Mouse (Mus musculus) embryonic fibroblast, embryonic 13.5 days (primary cell): ENCODE measurements around the gene Tubgcp6.

Experiments used
- CTCF ChIP-seq: IDR thresholded peaks from 2 replicates; pipeline ENCODE4 v1.5.1; 2011; ENCODE audit warnings: mild to moderate bottlenecking, control low read depth, low read length, moderate library complexity, borderline replicate concordance; ENCODE audit not compliant: insufficient read depth
- POLR2A ChIP-seq: IDR thresholded peaks from 2 replicates; pipeline ENCODE4 v1.6.1; 2011; ENCODE audit warnings: low read depth, mild to moderate bottlenecking, control low read depth, low read length, moderate library complexity

DNA sequence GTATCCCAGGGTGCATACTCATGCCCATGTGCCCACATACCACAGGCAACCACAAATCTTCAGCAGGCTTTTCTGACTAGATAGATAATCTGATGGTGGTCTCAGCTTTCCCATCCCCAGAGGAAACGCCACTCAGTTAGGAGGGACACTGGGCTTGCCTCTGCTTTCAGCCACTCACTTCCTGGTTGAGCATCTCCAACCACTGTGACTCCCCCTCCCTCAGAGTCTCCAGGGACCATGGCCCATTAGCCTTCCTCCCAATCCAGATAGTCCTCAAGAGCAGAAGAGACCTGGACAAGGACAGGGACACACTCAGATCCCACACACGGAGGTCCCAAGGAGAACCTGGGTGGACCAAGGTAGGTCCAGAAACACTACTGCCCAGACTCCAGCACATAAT is 20.2 kb upstream of the Tubgcp6 start:
- TF ChIP-seq POLR2A = no peak
- TF ChIP-seq CTCF = no peak
